Mouse (Mus musculus) fibroblast of lung, adult 2 months (primary cell): ENCODE measurements around the gene Tcf20.
"Not testable (repeated sequence)": the region's sequence is repeated elsewhere in the genome, so short reads cannot be mapped to it uniquely, and the experiment has no call there.

Source experiments
- DNase-seq: peaks from one replicate; pipeline ENCODE4 v3.0.0-alpha.2; 2011; ENCODE audit warnings: low read depth

Gene Tcf20

GRCm38 (mm10) chr15:82898740-82899675 lies 88.7 kb downstream of the Tcf20 start:
- DNase-seq = no peak

DNA sequence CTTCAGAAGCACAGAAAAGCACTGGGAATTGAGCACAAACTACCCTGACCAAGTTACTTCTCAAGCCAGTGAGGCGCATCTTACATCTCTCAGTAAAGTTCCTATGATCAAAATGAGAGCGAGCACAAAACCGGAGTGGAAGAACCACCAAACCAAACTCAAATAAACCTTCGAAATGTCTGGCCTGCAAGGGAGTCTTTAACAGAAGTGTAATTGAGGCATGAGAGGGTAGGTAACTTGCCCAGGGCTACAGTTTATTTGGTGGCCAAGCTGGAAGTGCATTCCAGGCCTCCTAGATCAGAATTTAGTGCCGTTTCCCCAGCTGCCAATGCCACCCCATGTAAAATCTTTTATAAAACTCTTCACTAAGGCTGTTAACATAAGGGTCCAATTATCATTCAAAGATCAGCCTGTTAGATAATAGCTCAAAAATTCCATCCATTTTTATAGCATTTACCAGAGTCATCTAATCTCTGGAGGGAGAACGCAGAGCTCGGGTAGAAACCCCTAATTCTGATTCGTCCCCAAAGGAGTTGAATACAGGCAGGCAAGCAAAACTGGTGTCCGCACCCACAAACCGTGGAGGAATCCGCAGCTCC lies 89.4 kb downstream of the Tcf20 start:
- no peak for DNase-seq

DNA sequence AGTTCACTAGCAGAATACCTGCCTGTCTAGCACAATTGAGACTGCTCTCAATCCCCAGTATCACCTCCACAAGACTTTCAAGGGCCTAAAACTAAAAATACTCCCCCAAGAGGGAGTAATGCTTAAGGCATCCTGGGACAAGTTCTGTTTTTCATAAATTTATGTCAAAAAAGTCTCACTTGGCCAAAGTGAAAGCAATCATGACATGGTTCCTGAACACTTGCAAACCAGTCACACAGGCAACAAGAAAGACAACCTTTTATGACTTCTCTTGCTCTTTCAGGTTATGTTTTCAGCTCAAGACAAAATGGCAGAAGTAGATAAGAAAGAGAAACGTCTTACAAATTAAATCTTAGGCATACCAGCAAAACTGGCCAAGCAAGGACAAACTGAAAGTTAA lies 91.3 kb downstream of the Tcf20 start:
- DNase-seq = no peak

- no peak for DNase-seq
Observed at GRCm38 (mm10) chr15:82890470-82890869, 97.2 kb downstream of the Tcf20 start.

DNA sequence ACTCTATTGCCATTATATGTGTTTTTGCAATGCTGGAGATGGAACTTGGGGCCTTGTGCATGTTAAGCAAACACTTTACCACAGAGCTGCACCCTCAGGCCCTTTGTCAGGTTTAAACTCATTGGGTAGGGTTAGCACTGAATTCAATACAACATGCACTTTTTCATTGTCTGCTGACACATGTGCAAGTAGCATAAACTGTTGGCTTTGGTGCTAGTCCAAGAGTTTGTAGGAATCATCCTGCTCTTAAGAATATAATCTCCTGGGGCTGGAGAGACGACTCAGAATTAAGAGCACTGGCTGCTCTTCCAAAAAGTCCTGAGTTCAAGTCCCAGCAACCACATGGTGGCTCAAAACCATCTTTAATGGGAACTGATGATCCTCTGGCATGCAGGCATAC lies 98.2 kb downstream of the Tcf20 start:
- DNase-seq = no peak

DNA sequence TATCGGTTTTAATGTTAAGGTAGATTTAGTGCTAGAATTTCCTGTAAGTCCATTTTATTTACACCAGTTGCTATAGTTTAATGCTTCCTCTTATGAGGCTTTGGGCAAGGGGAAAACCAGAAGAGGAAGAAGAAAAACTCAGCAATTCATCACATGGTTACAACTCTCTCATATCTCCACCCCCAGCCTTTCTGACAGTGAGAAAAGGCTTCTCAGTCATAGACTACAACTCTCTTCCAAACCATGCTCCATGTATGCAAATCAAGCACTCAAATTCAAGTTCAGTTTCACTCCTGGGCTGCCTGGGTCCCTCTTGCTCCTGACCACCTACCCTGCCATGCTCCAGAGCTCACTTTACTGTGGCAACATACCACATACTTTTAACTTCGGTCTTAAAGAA lies 99.2 kb downstream of the Tcf20 start:
- DNase-seq = no peak

- no peak for DNase-seq
Observed at GRCm38 (mm10) chr15:82877309-82877708, 110.4 kb downstream of the Tcf20 start.

DNA sequence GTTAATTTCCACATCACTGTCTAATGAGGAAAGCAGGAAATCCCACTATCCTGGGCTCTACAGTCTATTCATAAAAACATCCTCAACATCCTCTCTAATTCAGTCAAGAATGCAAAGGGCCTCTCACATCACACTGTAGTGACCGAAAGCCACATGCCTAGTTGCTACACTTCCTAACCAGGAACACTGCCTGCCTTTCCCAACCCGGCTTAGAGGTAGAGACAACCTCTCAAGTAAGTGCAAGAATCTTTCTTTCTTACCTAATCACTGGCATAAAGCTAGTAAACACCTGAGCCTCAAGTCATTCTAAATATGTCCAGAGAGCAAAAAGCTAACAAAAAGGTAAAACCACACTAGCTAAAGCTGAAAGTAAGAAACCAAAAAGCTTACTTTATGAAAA lies 110.8 kb downstream of the Tcf20 start:
- no peak for DNase-seq

GRCm38 (mm10) chr15:82872037-82872436 lies 115.6 kb downstream of the Tcf20 start:
- DNase-seq = no peak

- not testable (repeated sequence) for DNase-seq
Observed at GRCm38 (mm10) chr15:82866286-82866685, 121.4 kb downstream of the Tcf20 start.

- no peak for DNase-seq
Observed at GRCm38 (mm10) chr15:82863674-82864073, 124.0 kb downstream of the Tcf20 start.

GRCm38 (mm10) chr15:82856652-82857378 lies 130.9 kb downstream of the Tcf20 start:
- no peak for DNase-seq

- no peak for DNase-seq
Observed at GRCm38 (mm10) chr15:82856065-82856464, 131.6 kb downstream of the Tcf20 start.

- no peak for DNase-seq
Observed at GRCm38 (mm10) chr15:82839146-82839545, 148.5 kb downstream of the Tcf20 start.

GRCm38 (mm10) chr15:82829917-82830316 lies 157.8 kb downstream of the Tcf20 start:
- no peak for DNase-seq

GRCm38 (mm10) chr15:82825866-82826265 lies 161.8 kb downstream of the Tcf20 start:
- no peak for DNase-seq

DNA sequence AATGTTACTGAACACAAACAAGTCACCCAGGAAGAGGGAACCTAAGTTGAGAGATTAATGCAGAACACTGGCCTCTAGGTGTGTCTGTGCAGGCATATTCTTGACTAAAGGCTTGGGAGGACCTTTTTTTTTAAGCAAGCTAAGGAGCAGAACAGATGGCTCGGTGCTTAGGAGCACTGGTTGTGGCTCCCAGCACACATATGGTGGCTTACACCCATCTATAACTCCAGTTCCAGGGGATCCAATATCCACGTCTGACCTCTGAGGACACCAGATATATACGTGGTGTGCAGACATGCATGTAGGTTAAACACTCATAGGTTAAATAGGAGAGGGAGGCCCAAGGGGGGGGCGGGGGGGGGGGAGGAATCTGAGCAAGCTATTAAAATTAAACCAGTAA lies 165.3 kb downstream of the Tcf20 start:
- no peak for DNase-seq

- no peak for DNase-seq
Observed at GRCm38 (mm10) chr15:82821657-82822056, 166.0 kb downstream of the Tcf20 start.

DNA sequence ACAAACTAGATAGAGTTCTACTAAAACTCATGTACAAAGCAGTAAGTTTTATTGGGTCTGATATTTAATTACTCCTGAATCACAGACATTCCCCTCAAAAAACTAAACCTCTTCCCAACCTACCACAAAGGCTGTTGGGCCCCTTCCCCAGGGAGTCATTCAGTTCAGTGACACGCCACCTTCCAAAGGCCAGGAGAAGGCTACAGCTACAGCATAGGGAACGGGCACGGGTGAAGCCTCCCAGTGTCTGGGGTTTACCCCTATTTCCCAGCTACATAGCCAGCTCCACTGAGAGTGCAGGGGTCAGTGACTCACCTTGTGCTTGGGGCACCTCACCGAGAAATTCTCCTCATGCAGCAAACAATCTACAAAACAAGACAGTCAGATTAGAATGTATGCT lies 172.4 kb downstream of the Tcf20 start:
- DNase-seq = no peak

- peak; percentile 36 for DNase-seq
Observed at GRCm38 (mm10) chr15:82814806-82815205, 172.9 kb downstream of the Tcf20 start.

GRCm38 (mm10) chr15:82814321-82814720 lies 173.4 kb downstream of the Tcf20 start:
- no peak for DNase-seq

DNA sequence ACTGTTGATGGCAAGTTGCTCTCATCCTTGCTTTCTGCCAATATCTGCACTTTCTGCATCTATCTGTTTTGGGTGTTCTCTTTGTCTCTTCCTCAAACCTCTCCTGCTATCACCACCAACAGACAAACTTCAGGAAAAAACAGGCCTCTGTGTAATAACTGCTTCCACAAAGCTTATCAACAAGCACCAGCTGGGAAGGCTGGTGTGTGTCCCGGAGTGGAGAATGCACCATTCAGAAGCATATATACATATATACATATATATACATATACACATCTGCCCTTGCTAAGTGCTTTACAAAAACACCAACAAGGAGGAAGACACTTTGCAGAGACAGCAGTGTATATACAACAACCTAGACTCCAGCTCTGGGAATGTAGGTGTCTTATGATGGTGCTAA lies 177.1 kb downstream of the Tcf20 start:
- DNase-seq = no peak

- no peak for DNase-seq
Observed at GRCm38 (mm10) chr15:82809511-82809910, 178.2 kb downstream of the Tcf20 start.
